Mouse (Mus musculus) lung, postnatal 0 days (tissue): ENCODE data around the gene Psme1. TPM values are rescaled to one million over a fixed set of nuclear protein-coding genes. Genes with fewer than 3 reads are reported as not detected.
A peak's percentile ranks its signal among the peaks of the same experiment; 100 is the strongest.

ENCODE experiments used
- ATAC-seq: fragments of 200-750 bp; cut with Nextera tagmentation; 2 replicates; pipeline ENCODE4 v1.8.0; 2017; ENCODE audit warnings: moderate library complexity
- DNase-seq: peaks from one replicate; pipeline ENCODE4 v3.0.0-alpha.2; 2016; ENCODE audit warnings: low spot score
- H3K27ac ChIP-seq: fragments of 300-500 bp; sonication (generic); 2 replicates; pipeline ENCODE4 v1.5.1; 2014; ENCODE audit warnings: antibody characterized with exemption, mild to moderate bottlenecking, low read length, mixed read lengths
- H3K27me3 ChIP-seq: fragments of 300-500 bp; sonication (generic); replicated peaks from 2 replicates; pipeline ENCODE4 v1.6.1; 2014; ENCODE audit warnings: low read length, mixed read lengths; ENCODE audit not compliant: insufficient read depth
- H3K36me3 ChIP-seq: fragments of 300-500 bp; sonication (generic); 2 replicates; pipeline ENCODE4 v1.6.1; 2014; ENCODE audit warnings: low read length, mixed read lengths; ENCODE audit not compliant: insufficient read depth
- H3K4me1 ChIP-seq: fragments of 300-500 bp; sonication (generic); 2 replicates; pipeline ENCODE4 v1.6.1; 2014; ENCODE audit warnings: antibody characterized with exemption, low read depth, low read length, mixed read lengths; ENCODE audit not compliant: insufficient read depth
- H3K4me2 ChIP-seq: fragments of 300-500 bp; sonication (generic); replicated peaks from 2 replicates; pipeline ENCODE4 v1.6.1; 2014; ENCODE audit warnings: low read depth, mild to moderate bottlenecking, low read length, moderate library complexity, mixed read lengths
- H3K4me3 ChIP-seq: fragments of 300-500 bp; sonication (generic); 2 replicates; pipeline ENCODE4 v1.5.1; 2014; ENCODE audit warnings: low read depth, low read length
- H3K9ac ChIP-seq: fragments of 300-500 bp; sonication (generic); replicated peaks from 2 replicates; pipeline ENCODE4 v1.6.1; 2014; ENCODE audit warnings: low read depth, mild to moderate bottlenecking
- H3K9me3 ChIP-seq: fragments of 300-500 bp; sonication (generic); 2 replicates; pipeline ENCODE4 v1.6.1; 2016; ENCODE audit warnings: low read length, mixed read lengths
- CTCF ChIP-seq: IDR thresholded peaks from 2 replicates; pipeline ENCODE4 v1.5.1; 2016; ENCODE audit warnings: antibody characterized with exemption, mild to moderate bottlenecking
- EP300 ChIP-seq: IDR thresholded peaks from 2 replicates; pipeline ENCODE4 v1.6.1; 2016; ENCODE audit warnings: antibody characterized with exemption, mild to moderate bottlenecking, control low read depth
- WGBS: fragments of 180-500 bp; shearing (Covaris S2); extraction: QIAGEN DNeasy Blood & Tissue Kit; methylation state at CpG from one replicate; pipeline ENCODE4 v1.1.7; 2014; 5-methylcytosine and 5-hydroxymethylcytosine counted together
- polyA plus RNA-seq: library from polyadenylated mRNA; unstranded; fragments of >200 nt; fragmentation: Nextera tagmentation; extraction: Ambion mirVana; gene quantifications from 2 replicates; pipeline ENCODE4 v1.2.1, GENCODE M21; 2015

The Psme1 gene
- polyA plus RNA-seq, 1 experiment from 2014 or later, result 219 TPM

GRCm38 (mm10) chr14:55614565-55615178, 36.7 kb downstream of the Psme1 start:
- ATAC-seq (peak; percentile 70), DNase-seq (peak; percentile 64)
- Histone ChIP-seq H3K4me2 (no peak overlapping the region), H3K9me3 (no peaks in the 10 kb centered on the region), H3K4me3 (no peak overlapping the region), H3K27ac (peak overlapping the region; percentile 44; the same call in 1 of the 2 replicates), H3K36me3 (peaks cover 2% of the 10 kb centered on the region; the same call in 1 of the 2 replicates), H3K9ac (no peak overlapping the region), H3K27me3 (no peaks in the 10 kb centered on the region), H3K4me1 (no peaks in the 10 kb centered on the region; the same call in 1 of the 2 replicates)
- peak; percentile 94 for TF ChIP-seq EP300
- TF ChIP-seq CTCF, result no peak
- WGBS, result 64% methylated on average over 7 of the region's 7 CpGs

GRCm38 (mm10) chr14:55615876-55616275, 38.0 kb downstream of the Psme1 start:
- H3K27ac ChIP-seq, result no peak overlapping the region
- H3K9me3 ChIP-seq, result no peaks in the 10 kb centered on the region
- peak; percentile 61 for DNase-seq
- no peaks in the 10 kb centered on the region; the same call in 1 of the 2 replicates for H3K4me1 ChIP-seq
- TF ChIP-seq EP300, result no peak
- no peak for TF ChIP-seq CTCF
- ATAC-seq, result no peak
- no peaks in the 10 kb centered on the region for H3K36me3 ChIP-seq
- H3K9ac ChIP-seq, result no peak overlapping the region
- H3K4me2 ChIP-seq, result no peak overlapping the region
- H3K27me3 ChIP-seq, result no peaks in the 10 kb centered on the region
- no peak overlapping the region for H3K4me3 ChIP-seq
- 49% methylated on average over 2 of the region's 2 CpGs for WGBS

- Histone ChIP-seq H3K4me1 (no peaks in the 10 kb centered on the region; the same call in 1 of the 2 replicates), H3K27me3 (no peaks in the 10 kb centered on the region), H3K9ac (no peak overlapping the region), H3K4me2 (no peak overlapping the region), H3K36me3 (no peaks in the 10 kb centered on the region), H3K27ac (no peak overlapping the region), H3K4me3 (no peak overlapping the region), H3K9me3 (no peaks in the 10 kb centered on the region)
- ATAC-seq (no peak), DNase-seq (no peak)
- no peak for TF ChIP-seq EP300
- TF ChIP-seq CTCF, result no peak
- 72% methylated on average over 2 of the region's 2 CpGs for WGBS
Observed at GRCm38 (mm10) chr14:55616844-55617243, 38.9 kb downstream of the Psme1 start.

- Histone ChIP-seq H3K9me3 (no peaks in the 10 kb centered on the region), H3K36me3 (no peaks in the 10 kb centered on the region), H3K27ac (no peak within 1 kb of the TSS), H3K4me1 (no peaks in the 10 kb centered on the region; the same call in 1 of the 2 replicates), H3K9ac (no peak within 1 kb of the TSS), H3K27me3 (no peaks in the 10 kb centered on the region), H3K4me3 (peak within 1 kb of the TSS; percentile 17; the same call in 1 of the 2 replicates), H3K4me2 (peak within 1 kb of the TSS; percentile 48)
- TF ChIP-seq EP300 (no peak), CTCF (peak; percentile 53)
- DNase-seq (peak; percentile 87), ATAC-seq (peak; percentile 91)
- WGBS, result 15% methylated on average over 21 of the region's 21 CpGs
Observed at GRCm38 (mm10) chr14:55617822-55618221, 39.9 kb downstream of the Psme1 start, which contains the start of gene Rec8. TSS of gene Rec8 (plus strand) at chr14:55618037.

- Histone ChIP-seq H3K9ac (no peak overlapping the region), H3K27me3 (no peaks in the 10 kb centered on the region), H3K4me1 (no peaks in the 10 kb centered on the region; the same call in 1 of the 2 replicates), H3K4me2 (peak overlapping the region; percentile 48), H3K27ac (no peak overlapping the region), H3K4me3 (peak overlapping the region; percentile 17; the same call in 1 of the 2 replicates), H3K9me3 (no peaks in the 10 kb centered on the region), H3K36me3 (no peaks in the 10 kb centered on the region)
- WGBS, result 23% methylated on average over 22 of the region's 22 CpGs
- no peak for DNase-seq
- ATAC-seq, result no peak
- TF ChIP-seq CTCF (no peak), EP300 (no peak)
Observed at GRCm38 (mm10) chr14:55618486-55619195, 40.7 kb downstream of the Psme1 start.

- Histone ChIP-seq H3K4me2 (no peak overlapping the region), H3K9ac (no peak overlapping the region), H3K27me3 (no peaks in the 10 kb centered on the region), H3K36me3 (peaks cover 14% of the 10 kb centered on the region; the same call in 1 of the 2 replicates), H3K4me3 (no peak overlapping the region), H3K9me3 (no peaks in the 10 kb centered on the region), H3K27ac (no peak overlapping the region), H3K4me1 (no peaks in the 10 kb centered on the region)
- TF ChIP-seq CTCF (no peak), EP300 (no peak)
- DNase-seq, result no peak
- no peak for ATAC-seq
- WGBS, result 89% methylated on average over 26 of the region's 27 CpGs
Observed at GRCm38 (mm10) chr14:55628077-55628827, 50.3 kb downstream of the Psme1 start.
